ENCODE assay signal across 18 mouse cellular contexts in the genomic region with DNA sequence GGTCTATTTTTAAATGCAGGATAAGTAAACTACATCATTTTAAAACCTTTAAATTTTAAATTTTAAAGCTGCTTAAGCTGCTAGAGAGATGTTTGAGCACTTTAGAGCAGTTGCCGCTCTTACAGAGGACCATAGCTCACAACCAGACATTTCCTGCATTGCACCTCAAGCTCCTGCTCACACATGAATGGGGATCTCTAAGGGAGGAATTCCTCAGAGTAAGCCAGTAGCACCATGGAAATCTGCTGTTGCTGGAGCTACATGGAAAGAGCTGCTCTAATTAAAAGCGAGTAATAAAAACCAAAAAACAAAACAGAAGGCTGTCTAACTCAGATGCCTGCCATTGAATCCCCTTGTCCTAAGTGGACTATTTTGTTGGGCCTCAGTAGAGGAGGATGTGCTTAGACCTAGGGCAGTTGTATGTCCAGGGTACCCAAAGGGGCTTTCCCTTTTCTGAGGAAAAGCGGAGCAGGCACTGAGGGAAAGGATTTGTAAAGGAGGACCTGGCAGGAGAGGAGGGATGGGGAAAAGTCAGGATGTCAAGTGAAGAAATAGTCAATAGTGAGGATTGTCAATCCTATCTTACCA. TPM values are rescaled to one million over a fixed set of nuclear protein-coding genes. Genes with fewer than 3 reads are reported as not detected.
DNase-seq lines count a peak whose midpoint lies in the region; ATAC-seq and TF ChIP-seq lines count a peak whose summit lies in the region.
"Had no signal": no experiment of that assay in that cellular context is flagged by ENCODE, and none has a peak within 500 bp of the region (broad histone marks: within the 10 kb centered on the region; RNA-seq: fewer than 3 reads in every experiment).

No protein-coding gene starts in this region.

- WGBS in forebrain, postnatal 0 days, result 64% methylated on average over 3 of the region's 3 CpGs
- 84% methylated on average over 3 of the region's 3 CpGs for WGBS in forebrain, embryonic 12.5 days
- WGBS in hindbrain, embryonic 16.5 days, result 70% methylated on average over 3 of the region's 3 CpGs

- no peak overlapping the region for H3K4me2 ChIP-seq in forebrain, postnatal 0 days (ENCODE audit: low read depth)
- H3K4me2 ChIP-seq in forebrain, embryonic 12.5 days, result no peak overlapping the region
- H3K4me2 ChIP-seq in hindbrain, embryonic 16.5 days (ENCODE audit: low read length), result no peak overlapping the region
- H3K4me2 ChIP-seq: heart, embryonic 12.5 days had no signal

- no peak for TF ChIP-seq CTCF in forebrain, postnatal 0 days (IDR thresholded peaks at IDR 0.05; ENCODE audit: low read depth)
- no peak for TF ChIP-seq CTCF in layer of hippocampus, adult 2 months (conservative IDR thresholded peaks at IDR 0.05)
- TF ChIP-seq CTCF in brain, embryonic 14.5 days (IDR thresholded peaks at IDR 0.05; ENCODE audit: borderline replicate concordance, extremely low read depth, insufficient read depth, insufficient read length), result no peak

- no peaks in the 10 kb centered on the region for H3K27me3 ChIP-seq in forebrain, postnatal 0 days (ENCODE audit: insufficient read depth, low read length)
- H3K27me3 ChIP-seq in forebrain, embryonic 12.5 days, result no peaks in the 10 kb centered on the region
- H3K27me3 ChIP-seq in hindbrain, embryonic 16.5 days (replicated peaks; ENCODE audit: control insufficient read depth, insufficient read depth, low read length), result no peaks in the 10 kb centered on the region
- H3K27me3 ChIP-seq: heart, embryonic 12.5 days had no signal

- no peak overlapping the region for H3K4me3 ChIP-seq in forebrain, postnatal 0 days (ENCODE audit: low read depth, low read length)
- H3K4me3 ChIP-seq in forebrain, embryonic 12.5 days (replicated peaks), result no peak overlapping the region
- no peak overlapping the region for H3K4me3 ChIP-seq in layer of hippocampus, adult 2 months
- H3K4me3 ChIP-seq in hindbrain, embryonic 16.5 days (ENCODE audit: low read length), result no peak overlapping the region
- H3K4me3 ChIP-seq: embryonic facial prominence, embryonic 10.5 days; heart, adult 2 months; heart, embryonic 12.5 days had no signal

- ATAC-seq in forebrain, postnatal 0 days, result peak; percentile 75
- ATAC-seq in forebrain, embryonic 12.5 days (ENCODE audit: low FRiP score), result no peak
- peak; percentile 64; the same call in 1 of the 2 replicates for ATAC-seq in hindbrain, embryonic 16.5 days
- ATAC-seq: intestine, embryonic 16.5 days had no signal

- no peak overlapping the region for H3K27ac ChIP-seq in forebrain, postnatal 0 days (ENCODE audit: low read depth, low read length)
- no peak overlapping the region for H3K27ac ChIP-seq in forebrain, embryonic 12.5 days
- H3K27ac ChIP-seq in layer of hippocampus, adult 2 months, result peak overlapping the region; percentile 55; the same call in 1 of the 2 replicates
- no peak overlapping the region for H3K27ac ChIP-seq in hindbrain, embryonic 16.5 days (ENCODE audit: low read depth, low read length)
- H3K27ac ChIP-seq: embryonic facial prominence, embryonic 10.5 days; heart, adult 2 months had no signal

- peaks cover 66% of the 10 kb centered on the region for H3K36me3 ChIP-seq in forebrain, postnatal 0 days (ENCODE audit: insufficient read depth)
- peaks cover 81% of the 10 kb centered on the region for H3K36me3 ChIP-seq in forebrain, embryonic 12.5 days (replicated peaks)
- H3K36me3 ChIP-seq in hindbrain, embryonic 16.5 days (ENCODE audit: control insufficient read depth, insufficient read depth, low read length), result peaks cover 26% of the 10 kb centered on the region

- intact Hi-C loops in heart, postnatal 14 days (cut with DNase I), result no loop called here

- no peaks in the 10 kb centered on the region for H3K9me3 ChIP-seq in forebrain, postnatal 0 days (ENCODE audit: low read length)
- H3K9me3 ChIP-seq in forebrain, embryonic 12.5 days, result no peaks in the 10 kb centered on the region
- H3K9me3 ChIP-seq in hindbrain, embryonic 16.5 days (ENCODE audit: control insufficient read depth, low read length), result no peaks in the 10 kb centered on the region
- H3K9me3 ChIP-seq: embryonic facial prominence, embryonic 10.5 days; heart, embryonic 12.5 days had no signal

- no peak for DNase-seq in forebrain, postnatal 0 days
- DNase-seq in layer of hippocampus, adult 2 months (ENCODE audit: low spot score in 2 of 2), result no peak
- DNase-seq in layer of hippocampus, adult 9-10 months (ENCODE audit: low spot score), result no peak
- DNase-seq in brain, embryonic 14.5 days (ENCODE audit: low read depth), result peak; percentile 50
- no peak for DNase-seq in ovary, postnatal 36 days (ENCODE audit: low spot score)
- no peak for DNase-seq in heart, postnatal 14 days
- DNase-seq: adrenal gland, adult 2 months; adrenal gland, postnatal 25 days; cerebellum, adult 2 months; cerebellum, postnatal 10 days; gastrocnemius, postnatal 14 days; heart, adult 2 months; heart, postnatal 36 days had no signal

- H3K4me1 ChIP-seq in forebrain, postnatal 0 days (ENCODE audit: insufficient read depth), result no peaks in the 10 kb centered on the region
- H3K4me1 ChIP-seq in forebrain, embryonic 12.5 days, result 0 out of 2 replicates have a peak, but pooled peaks cover 3% of the 10 kb centered on the region
- no peaks in the 10 kb centered on the region for H3K4me1 ChIP-seq in hindbrain, embryonic 16.5 days (ENCODE audit: control insufficient read depth, insufficient read depth, low read depth, low read length)
- H3K4me1 ChIP-seq: embryonic facial prominence, embryonic 10.5 days; heart, embryonic 12.5 days had no signal

- no peak for TF ChIP-seq POLR2A in brain, embryonic 14.5 days (IDR thresholded peaks at IDR 0.05; ENCODE audit: borderline replicate concordance, extremely low read depth, insufficient read depth, insufficient read length, poor library complexity, severe bottlenecking)

- H3K9ac ChIP-seq in forebrain, postnatal 0 days, result no peak overlapping the region
- no peak overlapping the region for H3K9ac ChIP-seq in forebrain, embryonic 12.5 days
- no peak overlapping the region for H3K9ac ChIP-seq in hindbrain, embryonic 16.5 days (ENCODE audit: low read depth, low read length)
- H3K9ac ChIP-seq: heart, embryonic 12.5 days had no signal

RNA-seq across cellular contexts. Expression of gene Zc3h14, which starts 49.1 kb away (rescaled TPM):
- total RNA-seq in forebrain, postnatal 0 days (2014; rRNA removed), result 130 and 134 TPM in 2 replicates
- polyA plus RNA-seq in forebrain, postnatal 0 days (2015; fragmentation: Nextera tagmentation; extraction: Ambion mirVana), result 103 and 113 TPM in 2 replicates
- 156 and 160 TPM in 2 replicates for polyA plus RNA-seq in forebrain, embryonic 12.5 days (2016; fragmentation: Nextera tagmentation; extraction: Ambion mirVana)
- total RNA-seq in layer of hippocampus, adult 2 months (2021), result 100 to 1,000 TPM; 100 to 101 TPM
- 135 and 138 TPM in 2 replicates for polyA plus RNA-seq in brain, embryonic 14.5 days (2012; rRNA removed)
- 95.0 and 95.8 TPM in 2 replicates for polyA plus RNA-seq in hindbrain, embryonic 16.5 days (2015; fragmentation: Nextera tagmentation; extraction: Ambion mirVana)
- 10 to 100 TPM; 60.3 to 64.3 TPM for total RNA-seq in heart, postnatal 14 days (2021)

RNA-seq across cellular contexts. Expression of gene Ptpn21, which starts 58.6 kb away (rescaled TPM):
- 3.1 and 4.0 TPM in 2 replicates for total RNA-seq in forebrain, postnatal 0 days (2014; rRNA removed)
- 1.2 and 1.3 TPM in 2 replicates for polyA plus RNA-seq in forebrain, postnatal 0 days (2015; fragmentation: Nextera tagmentation; extraction: Ambion mirVana)
- 8.6 and 9.8 TPM in 2 replicates for polyA plus RNA-seq in forebrain, embryonic 12.5 days (2016; fragmentation: Nextera tagmentation; extraction: Ambion mirVana)
- 1 to 10 TPM; 6.9 to 9.0 TPM for total RNA-seq in layer of hippocampus, adult 2 months (2021)
- polyA plus RNA-seq in brain, embryonic 14.5 days (2012; rRNA removed), result 7.1 and 7.9 TPM in 2 replicates
- 3.4 and 3.7 TPM in 2 replicates for polyA plus RNA-seq in hindbrain, embryonic 16.5 days (2015; fragmentation: Nextera tagmentation; extraction: Ambion mirVana)
- 10 to 100 TPM; 21.6 to 22.5 TPM for total RNA-seq in heart, postnatal 14 days (2021)
